Mouse (Mus musculus): ENCODE data around the gene Vps50. TPM values are rescaled to one million over a fixed set of nuclear protein-coding genes. Genes with fewer than 3 reads are reported as not detected.
"Not testable (repeated sequence)": the region's sequence is repeated elsewhere in the genome, so short reads cannot be mapped to it uniquely, and the experiment has no call there.

Vps50 gene
- polyA plus RNA-seq, 1 experiment from 2014 or later = 35.7 TPM

DNA sequence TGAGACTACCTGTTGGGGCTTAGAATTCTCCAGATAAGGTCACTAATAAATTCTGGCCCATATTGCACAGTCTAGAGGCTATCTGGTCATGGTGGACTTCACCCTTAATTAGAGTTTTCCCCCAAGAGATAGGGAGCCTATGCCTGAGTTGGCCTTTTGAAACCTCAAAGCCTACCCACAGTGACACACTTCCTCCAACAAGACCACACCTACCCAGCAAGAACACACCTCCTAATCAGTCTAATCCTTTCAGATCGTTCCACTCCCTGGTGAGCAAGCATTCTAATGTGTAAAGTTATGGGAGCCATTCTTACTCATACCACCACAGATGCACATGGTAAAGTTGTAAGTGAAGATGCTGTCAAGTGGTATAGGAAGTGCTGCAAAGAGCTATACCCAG is 37.9 kb downstream of the Vps50 start:
- H3K27ac ChIP-seq = no peak overlapping the region
- H3K36me3 ChIP-seq = 0 out of 2 replicates have a peak, but pooled peaks cover 8% of the 10 kb centered on the region
- H3K9ac ChIP-seq = no peak overlapping the region
- no peaks in the 10 kb centered on the region for H3K27me3 ChIP-seq
- no peaks in the 10 kb centered on the region for H3K9me3 ChIP-seq
- no peak overlapping the region for H3K4me2 ChIP-seq
- H3K4me3 ChIP-seq = no peak overlapping the region
- 60% methylated on average over 1 of the region's 1 CpGs for WGBS
- no peaks in the 10 kb centered on the region; the same call in 1 of the 2 replicates for H3K4me1 ChIP-seq
- ATAC-seq (ENCODE audit: insufficient number of reproducible peaks, insufficient read depth, low FRiP score, low TSS enrichment, low read depth) = no peak

DNA sequence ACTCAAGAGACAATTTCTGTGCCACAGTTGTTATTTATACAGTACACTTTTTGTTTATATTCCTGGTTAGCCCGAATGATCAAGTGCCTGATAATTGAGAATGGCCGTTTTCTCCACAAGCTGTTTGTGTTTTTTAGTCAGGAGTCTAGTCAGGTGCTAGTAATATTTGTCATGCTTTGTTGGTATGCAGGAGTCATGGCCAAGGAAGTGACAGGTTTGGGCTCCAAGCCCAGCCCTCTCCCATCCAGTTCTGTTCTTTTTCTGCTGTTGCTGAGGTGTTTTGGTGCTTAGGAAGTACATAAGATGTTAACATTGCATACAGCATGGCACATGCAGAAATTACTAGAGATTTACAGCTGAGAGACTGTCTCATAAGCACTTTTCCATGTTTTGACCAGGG is 41.3 kb downstream of the Vps50 start:
- WGBS = 90% methylated on average over 2 of the region's 2 CpGs
- Histone ChIP-seq H3K27ac (no peak overlapping the region), H3K36me3 (0 out of 2 replicates have a peak, but pooled peaks cover 8% of the 10 kb centered on the region), H3K9ac (no peak overlapping the region), H3K4me2 (no peak overlapping the region), H3K27me3 (no peaks in the 10 kb centered on the region), H3K4me3 (no peak overlapping the region), H3K9me3 (no peaks in the 10 kb centered on the region), H3K4me1 (no peaks in the 10 kb centered on the region)
- no peak for ATAC-seq (ENCODE audit: insufficient number of reproducible peaks, insufficient read depth, low FRiP score, low TSS enrichment, low read depth)

DNA sequence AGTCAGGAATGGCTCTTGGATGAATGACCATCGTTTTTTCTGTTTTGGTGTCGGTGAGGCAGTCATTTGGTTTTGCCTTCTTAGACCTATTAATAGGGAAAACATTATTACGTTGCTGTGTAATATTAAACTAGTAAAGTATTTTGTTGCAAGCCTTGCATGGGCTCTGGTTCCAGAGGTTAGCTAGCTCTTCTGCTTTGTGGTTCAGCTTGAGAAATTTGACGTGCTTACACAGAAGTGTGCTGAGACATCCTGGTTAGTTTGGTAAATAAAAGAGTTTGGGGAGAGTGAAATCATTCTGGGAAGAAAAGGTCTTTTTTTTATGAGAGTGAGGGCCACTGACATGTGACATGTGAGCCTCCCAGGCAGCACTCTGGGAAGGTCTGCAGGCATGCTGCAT is 45.7 kb downstream of the Vps50 start:
- Histone ChIP-seq H3K27me3 (no peaks in the 10 kb centered on the region), H3K4me2 (no peak overlapping the region), H3K36me3 (peaks cover 10% of the 10 kb centered on the region), H3K27ac (no peak overlapping the region), H3K9ac (no peak overlapping the region), H3K4me3 (no peak overlapping the region), H3K4me1 (no peaks in the 10 kb centered on the region), H3K9me3 (no peaks in the 10 kb centered on the region)
- no peak for ATAC-seq (ENCODE audit: insufficient number of reproducible peaks, insufficient read depth, low FRiP score, low TSS enrichment, low read depth)
- 78% methylated on average over 4 of the region's 4 CpGs for WGBS

DNA sequence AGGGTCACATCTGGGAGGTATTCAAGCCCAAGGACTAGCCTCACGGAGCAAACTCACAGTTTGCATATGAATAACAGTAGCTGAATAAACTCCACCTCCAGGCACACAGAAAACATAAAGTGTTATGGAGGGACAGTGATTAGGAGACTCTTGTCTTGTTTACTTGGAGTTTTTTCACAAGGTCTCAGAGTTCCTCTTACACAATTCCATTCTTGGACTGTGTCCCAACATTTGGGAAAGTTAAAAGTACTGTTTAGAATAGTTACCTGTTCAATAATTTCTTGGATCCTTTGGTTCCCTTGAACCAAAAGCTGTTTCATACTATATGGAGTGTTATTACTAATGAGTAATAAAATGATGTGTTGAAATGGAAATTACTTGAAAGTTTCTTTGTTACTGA is 46.8 kb downstream of the Vps50 start:
- Histone ChIP-seq H3K36me3 (peaks cover 10% of the 10 kb centered on the region), H3K27ac (no peak overlapping the region), H3K9ac (no peak overlapping the region), H3K4me3 (no peak overlapping the region), H3K27me3 (no peaks in the 10 kb centered on the region), H3K9me3 (no peaks in the 10 kb centered on the region), H3K4me2 (no peak overlapping the region), H3K4me1 (no peaks in the 10 kb centered on the region)
- whole genome bisulfite sequencing = 63% methylated on average over 1 of the region's 1 CpGs
- no peak for ATAC-seq (ENCODE audit: insufficient number of reproducible peaks, insufficient read depth, low FRiP score, low TSS enrichment, low read depth)

DNA sequence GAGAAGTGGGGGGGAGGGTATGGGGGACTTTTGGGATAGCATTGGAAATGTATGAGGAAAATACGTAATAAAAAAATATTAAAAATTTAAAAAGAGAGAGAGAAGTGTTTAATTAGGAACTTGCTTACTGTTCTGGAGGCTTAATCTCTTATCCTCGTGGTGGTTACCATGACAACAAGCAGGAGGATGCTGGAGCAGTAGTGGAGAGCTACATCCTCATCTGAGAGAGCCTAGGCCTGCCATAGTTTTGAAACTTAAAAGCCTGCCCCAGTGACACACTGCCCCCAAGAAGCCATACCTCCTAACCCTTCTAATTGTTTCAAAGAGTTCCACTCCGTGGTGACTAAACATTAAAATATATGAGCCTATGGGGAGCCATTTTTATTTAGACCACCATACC is 50.8 kb downstream of the Vps50 start:
- Histone ChIP-seq H3K4me2 (no peak overlapping the region), H3K27ac (no peak overlapping the region), H3K9me3 (no peaks in the 10 kb centered on the region), H3K9ac (no peak overlapping the region), H3K4me1 (no peaks in the 10 kb centered on the region), H3K27me3 (no peaks in the 10 kb centered on the region), H3K36me3 (peaks cover 10% of the 10 kb centered on the region), H3K4me3 (no peak overlapping the region)
- 81% methylated on average over 3 of the region's 3 CpGs for WGBS
- ATAC-seq (ENCODE audit: insufficient number of reproducible peaks, insufficient read depth, low FRiP score, low TSS enrichment, low read depth) = no peak

DNA sequence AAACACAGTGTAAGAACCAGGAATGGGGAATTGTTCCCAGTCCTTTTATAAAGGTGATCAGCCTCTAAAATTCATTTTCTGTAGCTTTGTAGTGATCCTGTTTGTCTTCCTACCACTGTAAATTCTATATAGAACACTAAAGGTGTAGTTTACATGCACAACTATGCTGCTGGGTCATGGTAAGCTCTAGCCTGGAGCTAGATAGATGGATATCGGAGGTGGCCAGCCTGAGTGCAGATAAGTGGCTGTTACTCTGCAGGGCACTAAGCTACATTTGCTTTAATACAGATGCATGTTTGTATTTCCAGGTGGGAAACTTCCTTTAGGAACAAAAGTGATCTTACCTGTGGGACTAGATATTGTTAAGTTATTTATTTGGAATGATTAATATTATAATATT is 51.8 kb downstream of the Vps50 start:
- H3K27me3 ChIP-seq = no peaks in the 10 kb centered on the region
- WGBS = 91% methylated on average over 1 of the region's 1 CpGs
- no peak for ATAC-seq (ENCODE audit: insufficient number of reproducible peaks, insufficient read depth, low FRiP score, low TSS enrichment, low read depth)
- peaks cover 10% of the 10 kb centered on the region for H3K36me3 ChIP-seq
- no peak overlapping the region for H3K4me2 ChIP-seq
- no peak overlapping the region for H3K27ac ChIP-seq
- H3K4me1 ChIP-seq = no peaks in the 10 kb centered on the region
- H3K9ac ChIP-seq = no peak overlapping the region
- H3K9me3 ChIP-seq = no peaks in the 10 kb centered on the region
- no peak overlapping the region for H3K4me3 ChIP-seq

DNA sequence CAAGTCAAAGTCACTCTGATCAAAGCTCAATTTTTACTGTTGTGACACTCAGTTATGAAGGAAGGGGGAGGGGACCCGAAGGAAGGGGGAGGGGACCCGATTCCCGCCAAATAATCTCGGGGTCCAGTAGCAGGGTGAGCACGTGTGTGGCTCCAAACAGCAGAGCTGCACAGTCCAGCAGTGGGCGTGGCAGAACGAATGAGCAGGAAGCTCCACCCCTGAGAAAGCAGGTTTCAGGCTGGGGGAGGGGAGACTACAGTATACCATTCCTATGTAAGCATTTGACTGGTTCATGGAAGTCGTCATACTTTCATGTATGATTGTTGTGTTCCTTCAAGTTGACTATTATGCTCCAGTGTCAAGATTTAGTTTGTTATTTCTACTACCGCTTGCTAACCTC is 54.5 kb downstream of the Vps50 start:
- H3K9ac ChIP-seq; H3K9me3 ChIP-seq; H3K27ac ChIP-seq; H3K36me3 ChIP-seq; H3K4me2 ChIP-seq; H3K4me3 ChIP-seq; H3K27me3 ChIP-seq; H3K4me1 ChIP-seq; ATAC-seq (ENCODE audit: insufficient number of reproducible peaks, insufficient read depth, low FRiP score, low TSS enrichment, low read depth): not testable (repeated sequence)
- 78% methylated on average over 9 of the region's 9 CpGs for WGBS

DNA sequence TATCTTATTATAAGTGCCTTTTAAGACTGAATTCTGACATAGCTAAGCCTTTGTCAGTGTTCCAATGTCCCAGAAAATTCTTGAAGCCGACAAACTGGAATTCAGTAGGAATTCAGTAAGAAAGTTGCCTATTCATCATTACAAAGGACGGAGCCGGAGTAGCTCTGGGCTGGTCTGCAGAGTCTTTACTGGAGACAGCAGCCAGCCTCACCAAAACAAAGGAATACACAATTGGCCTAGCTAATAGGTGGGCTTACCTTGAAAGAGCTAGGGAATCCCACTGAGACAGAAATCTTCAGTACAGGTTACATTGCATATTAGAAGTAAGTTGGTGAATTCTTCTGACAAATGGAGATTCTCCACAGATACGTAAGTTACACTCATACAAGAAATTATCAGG is 59.0 kb downstream of the Vps50 start:
- no peaks in the 10 kb centered on the region for H3K9me3 ChIP-seq
- 88% methylated on average over 4 of the region's 4 CpGs for WGBS
- no peak overlapping the region for H3K9ac ChIP-seq
- no peak overlapping the region for H3K4me3 ChIP-seq
- no peak overlapping the region for H3K27ac ChIP-seq
- no peak for ATAC-seq (ENCODE audit: insufficient number of reproducible peaks, insufficient read depth, low FRiP score, low TSS enrichment, low read depth)
- H3K36me3 ChIP-seq = 0 out of 2 replicates have a peak, but pooled peaks cover 3% of the 10 kb centered on the region
- H3K27me3 ChIP-seq = no peaks in the 10 kb centered on the region
- no peak overlapping the region for H3K4me2 ChIP-seq
- peaks cover 6% of the 10 kb centered on the region for H3K4me1 ChIP-seq

DNA sequence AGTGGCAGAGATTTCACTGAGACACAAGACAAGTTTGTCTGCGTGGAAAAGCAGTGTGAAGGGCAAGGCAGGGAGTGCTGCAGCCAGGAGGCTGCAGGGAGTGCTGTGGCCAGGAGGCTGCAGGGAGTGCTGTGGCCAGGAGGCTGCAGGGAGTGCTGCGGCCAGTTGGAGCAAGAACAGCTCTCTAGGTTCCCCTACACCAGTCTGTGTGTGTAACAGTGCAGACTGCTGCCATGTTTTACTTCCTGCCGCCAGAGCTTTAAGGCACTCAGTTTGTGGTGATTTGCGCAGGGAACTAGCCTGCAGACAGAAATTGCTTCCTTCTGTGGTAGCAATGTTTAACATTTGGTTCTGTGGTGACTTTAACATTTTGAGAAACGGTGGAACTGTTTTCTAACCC is 61.8 kb downstream of the Vps50 start:
- H3K4me3 ChIP-seq = no peak overlapping the region
- 0 out of 2 replicates have a peak, but pooled peaks cover 3% of the 10 kb centered on the region for H3K36me3 ChIP-seq
- 30% methylated on average over 5 of the region's 5 CpGs for WGBS
- ATAC-seq (ENCODE audit: insufficient number of reproducible peaks, insufficient read depth, low FRiP score, low TSS enrichment, low read depth) = 0 out of 2 replicates have a peak, but pooled peaks have one; percentile 37
- H3K4me2 ChIP-seq = no peak overlapping the region
- H3K27me3 ChIP-seq = no peaks in the 10 kb centered on the region
- no peak overlapping the region for H3K9ac ChIP-seq
- H3K4me1 ChIP-seq = peaks cover 6% of the 10 kb centered on the region
- no peaks in the 10 kb centered on the region for H3K9me3 ChIP-seq
- H3K27ac ChIP-seq = no peak overlapping the region

DNA sequence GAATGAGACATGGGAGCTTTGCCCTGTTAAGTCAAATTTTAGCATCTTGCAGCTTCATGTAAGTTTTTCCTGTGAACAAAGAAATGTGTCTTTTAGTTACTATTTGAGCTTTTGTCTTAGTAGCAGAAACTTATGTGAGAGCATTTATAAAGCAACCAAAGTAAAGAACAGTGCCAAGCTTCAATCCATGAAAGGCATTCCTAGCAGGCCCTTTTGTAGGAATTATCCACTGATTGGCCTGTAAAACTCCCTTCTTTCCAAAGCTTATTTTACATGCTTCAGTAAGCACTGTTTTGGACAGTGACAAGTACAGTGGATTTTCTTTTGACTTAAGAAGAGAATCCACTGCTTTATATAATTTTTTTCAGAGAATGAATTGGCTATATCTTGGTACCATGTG is 64.1 kb downstream of the Vps50 start:
- Histone ChIP-seq H3K36me3 (0 out of 2 replicates have a peak, but pooled peaks cover 3% of the 10 kb centered on the region), H3K4me1 (peaks cover 6% of the 10 kb centered on the region), H3K4me2 (no peak overlapping the region), H3K9me3 (no peaks in the 10 kb centered on the region), H3K9ac (no peak overlapping the region), H3K27me3 (no peaks in the 10 kb centered on the region), H3K27ac (no peak overlapping the region), H3K4me3 (no peak overlapping the region)
- no peak for ATAC-seq (ENCODE audit: insufficient number of reproducible peaks, insufficient read depth, low FRiP score, low TSS enrichment, low read depth)

DNA sequence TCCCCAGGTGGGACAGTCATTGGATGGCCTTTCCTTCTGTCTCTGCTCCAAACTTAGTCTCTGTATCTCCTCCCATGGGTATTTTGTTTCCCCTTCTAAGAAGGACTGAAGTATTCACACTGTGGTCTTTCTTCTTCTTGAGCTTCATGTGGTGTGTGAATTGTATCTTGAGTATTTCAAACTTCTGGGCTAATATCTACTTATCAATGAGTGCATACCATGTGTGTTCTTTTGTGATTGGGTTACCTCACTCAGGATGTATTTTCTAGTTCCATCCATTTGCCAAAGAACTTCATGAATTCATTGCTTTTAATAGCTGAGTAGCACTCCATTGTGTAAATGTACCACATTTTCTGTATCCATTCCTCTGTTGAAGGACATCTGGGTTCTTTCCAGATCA is 65.9 kb downstream of the Vps50 start:
- H3K4me1 ChIP-seq; ATAC-seq (ENCODE audit: insufficient number of reproducible peaks, insufficient read depth, low FRiP score, low TSS enrichment, low read depth); H3K27me3 ChIP-seq; H3K27ac ChIP-seq; H3K4me3 ChIP-seq; H3K4me2 ChIP-seq; H3K9me3 ChIP-seq; H3K36me3 ChIP-seq; H3K9ac ChIP-seq: not testable (repeated sequence)

DNA sequence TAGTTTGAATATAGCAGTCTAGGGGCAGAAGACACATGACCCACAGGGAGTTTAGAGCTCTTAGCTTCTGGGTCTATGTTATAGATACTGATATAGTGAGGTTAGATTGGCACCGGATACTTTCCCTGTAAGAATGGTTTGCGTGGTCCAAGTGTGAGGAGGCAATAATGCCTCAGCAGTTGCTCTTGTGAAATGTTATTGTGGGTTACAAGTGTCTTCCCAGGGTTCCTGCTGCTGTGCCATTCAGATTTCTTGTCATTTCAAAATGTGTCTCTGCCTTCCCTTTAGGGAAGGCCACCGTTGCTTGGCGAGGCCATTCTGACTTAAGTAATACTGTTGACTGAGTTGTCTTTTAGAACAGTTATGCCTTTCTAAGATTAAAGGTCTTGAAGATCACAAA is 66.8 kb downstream of the Vps50 start:
- Histone ChIP-seq H3K4me3 (no peak overlapping the region), H3K27me3 (no peaks in the 10 kb centered on the region), H3K4me2 (no peak overlapping the region), H3K36me3 (0 out of 2 replicates have a peak, but pooled peaks cover 3% of the 10 kb centered on the region), H3K27ac (no peak overlapping the region), H3K9ac (no peak overlapping the region), H3K4me1 (peaks cover 3% of the 10 kb centered on the region), H3K9me3 (no peaks in the 10 kb centered on the region)
- no peak for ATAC-seq (ENCODE audit: insufficient number of reproducible peaks, insufficient read depth, low FRiP score, low TSS enrichment, low read depth)
- 93% methylated on average over 4 of the region's 4 CpGs for WGBS

DNA sequence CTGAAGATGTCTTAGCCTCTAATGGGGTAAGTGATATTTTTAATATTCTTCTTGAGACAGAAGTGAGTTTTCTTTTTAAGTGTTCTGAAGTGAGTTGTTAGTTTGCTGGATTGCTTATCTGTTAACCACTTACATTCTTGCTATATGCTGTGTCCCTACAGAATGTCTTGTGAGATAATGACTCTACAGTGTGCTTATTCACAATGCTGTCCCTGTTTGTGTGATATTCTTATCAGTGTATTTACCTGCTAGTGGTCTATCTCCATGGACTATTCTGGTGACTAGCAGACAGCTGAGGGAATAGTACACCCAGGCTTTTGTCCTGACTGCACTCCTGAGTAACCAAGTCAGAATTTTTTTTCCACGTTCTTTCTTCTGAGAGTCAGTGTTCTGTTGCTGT is 67.5 kb downstream of the Vps50 start:
- 95% methylated on average over 1 of the region's 1 CpGs for WGBS
- Histone ChIP-seq H3K4me2 (no peak overlapping the region), H3K4me3 (no peak overlapping the region), H3K4me1 (no peaks in the 10 kb centered on the region), H3K9ac (no peak overlapping the region), H3K9me3 (no peaks in the 10 kb centered on the region), H3K27me3 (no peaks in the 10 kb centered on the region), H3K27ac (no peak overlapping the region), H3K36me3 (0 out of 2 replicates have a peak, but pooled peaks cover 3% of the 10 kb centered on the region)
- no peak for ATAC-seq (ENCODE audit: insufficient number of reproducible peaks, insufficient read depth, low FRiP score, low TSS enrichment, low read depth)
